Mouse (Mus musculus) mouse trophoblast stem cell (cell line): ENCODE measurements around the gene Tst.

ENCODE experiments used
- in situ Hi-C, 2 experiments: fragments of 300-500 bp; cut with MseI, MboI; formaldehyde crosslinking; loops; 2 replicates in 1 of 2; 3 replicates in 1 of 2; pipeline ENCODE4 v1.15.1; 2025

Tst gene

DNA sequence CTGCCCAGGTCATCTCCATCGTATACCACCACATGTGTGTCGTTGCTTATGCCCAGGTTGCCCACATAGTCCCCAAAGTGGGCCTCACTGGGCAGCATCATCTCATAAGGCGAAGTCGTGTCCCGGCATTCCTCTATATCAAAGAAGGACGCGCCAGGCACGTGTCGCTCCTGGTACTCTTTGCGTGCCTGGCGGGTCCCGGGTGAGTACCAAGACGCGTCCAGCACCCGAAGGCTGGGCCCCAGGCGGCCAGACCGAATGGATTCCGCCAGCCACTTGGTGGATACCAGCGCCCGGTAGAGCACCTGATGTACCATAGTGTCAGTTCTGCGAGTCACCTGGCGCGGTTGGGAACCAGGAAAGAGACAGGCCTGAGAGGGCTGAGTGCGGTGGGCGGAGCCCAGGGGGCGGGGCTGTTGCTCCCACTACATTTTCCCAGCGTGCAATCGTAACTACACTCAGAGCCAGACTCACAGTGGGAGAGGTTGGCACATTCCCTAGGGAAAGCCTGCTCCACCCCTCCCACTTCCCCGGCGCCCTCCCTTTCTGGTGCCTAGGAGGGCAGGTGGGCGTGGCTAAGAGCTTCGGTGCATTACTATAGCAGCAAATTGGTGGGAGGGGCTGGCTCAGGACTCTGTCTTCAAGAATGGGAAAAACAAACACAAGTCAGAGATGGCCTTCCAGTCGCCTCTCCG is at the start of gene Tst:
Tst (minus strand) TSS at position 391 of the 695 bp plus-strand sequence.
- in situ Hi-C loops: no loop called here

DNA sequence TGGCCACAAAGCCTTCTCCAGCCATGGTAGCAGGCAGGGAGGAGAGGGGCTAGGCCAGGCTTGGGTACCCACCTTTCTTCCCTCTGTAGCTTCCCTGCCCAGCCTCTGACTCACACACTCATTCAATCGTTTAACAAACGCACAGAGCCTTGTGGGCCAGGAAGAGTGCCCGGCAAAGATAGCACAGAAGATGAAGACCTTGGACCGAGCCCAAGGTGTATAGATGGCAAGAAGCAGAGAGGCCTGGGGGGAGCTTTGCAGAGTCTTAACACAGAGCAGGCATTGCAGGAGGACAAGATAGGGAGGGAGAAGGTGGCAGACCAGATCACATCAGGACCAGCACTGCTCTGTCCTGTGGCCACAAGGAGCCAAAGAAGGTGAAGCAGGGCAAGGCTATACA is 49.5 kb upstream of the Tst start:
- in situ Hi-C loops: no loop called here

DNA sequence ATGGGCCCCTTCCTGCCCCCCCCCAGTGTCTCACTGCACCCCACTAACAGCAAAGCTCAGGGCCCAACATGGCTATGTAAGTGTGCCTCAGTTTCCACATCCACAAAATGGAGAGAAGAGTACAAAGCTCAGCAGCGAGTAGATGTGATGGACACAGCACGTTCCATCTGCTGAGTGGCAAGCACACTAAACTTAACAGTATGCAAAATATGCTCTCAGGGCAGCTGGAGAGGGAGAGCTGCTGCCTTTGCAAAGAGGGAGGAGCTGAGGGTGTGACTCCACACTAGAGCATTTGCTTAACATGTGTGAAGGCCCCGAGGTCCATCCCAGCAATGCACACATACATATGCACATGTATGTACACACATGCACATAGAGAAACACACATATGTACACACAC is 47.2 kb upstream of the Tst start:
- in situ Hi-C loops: no loop called here

DNA sequence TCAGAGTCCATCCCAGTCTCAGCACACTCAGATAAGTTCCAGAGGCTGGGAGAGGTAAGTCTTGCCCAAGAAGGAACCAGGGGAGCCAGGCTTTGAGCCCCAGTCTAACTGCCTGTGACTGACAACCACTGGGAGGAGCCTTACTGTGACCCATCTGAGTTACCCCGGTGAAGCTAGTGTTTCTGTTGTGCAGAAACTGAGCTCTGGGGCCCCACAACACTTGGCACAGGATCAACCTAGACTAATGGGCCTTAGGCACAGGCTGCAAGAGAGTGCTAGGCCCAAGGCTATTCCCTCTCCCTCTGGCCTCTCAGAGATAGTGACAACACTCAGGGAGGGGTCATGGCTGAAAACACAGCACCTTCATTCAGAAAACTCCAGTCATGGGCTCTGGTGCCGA is 45.5 kb upstream of the Tst start:
- in situ Hi-C loops: no loop called here

DNA sequence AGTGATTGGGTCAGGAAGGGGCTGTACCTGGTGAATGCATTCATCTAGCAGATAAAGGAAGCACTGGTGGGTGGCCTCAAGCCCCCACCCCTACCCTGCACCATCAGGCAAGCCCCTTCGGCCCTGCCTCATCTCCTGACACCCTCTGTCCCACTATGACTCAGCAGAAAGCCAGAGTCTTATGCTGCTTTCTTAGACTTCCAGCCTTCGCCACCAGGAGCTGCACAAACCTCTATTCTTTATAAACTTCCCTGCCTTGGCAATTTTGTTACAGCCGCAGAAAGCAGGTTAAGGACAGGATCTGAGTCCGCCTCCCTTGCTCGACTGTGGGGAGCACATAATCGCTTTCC is 44.7 kb upstream of the Tst start:
- in situ Hi-C loops: no loop called here

DNA sequence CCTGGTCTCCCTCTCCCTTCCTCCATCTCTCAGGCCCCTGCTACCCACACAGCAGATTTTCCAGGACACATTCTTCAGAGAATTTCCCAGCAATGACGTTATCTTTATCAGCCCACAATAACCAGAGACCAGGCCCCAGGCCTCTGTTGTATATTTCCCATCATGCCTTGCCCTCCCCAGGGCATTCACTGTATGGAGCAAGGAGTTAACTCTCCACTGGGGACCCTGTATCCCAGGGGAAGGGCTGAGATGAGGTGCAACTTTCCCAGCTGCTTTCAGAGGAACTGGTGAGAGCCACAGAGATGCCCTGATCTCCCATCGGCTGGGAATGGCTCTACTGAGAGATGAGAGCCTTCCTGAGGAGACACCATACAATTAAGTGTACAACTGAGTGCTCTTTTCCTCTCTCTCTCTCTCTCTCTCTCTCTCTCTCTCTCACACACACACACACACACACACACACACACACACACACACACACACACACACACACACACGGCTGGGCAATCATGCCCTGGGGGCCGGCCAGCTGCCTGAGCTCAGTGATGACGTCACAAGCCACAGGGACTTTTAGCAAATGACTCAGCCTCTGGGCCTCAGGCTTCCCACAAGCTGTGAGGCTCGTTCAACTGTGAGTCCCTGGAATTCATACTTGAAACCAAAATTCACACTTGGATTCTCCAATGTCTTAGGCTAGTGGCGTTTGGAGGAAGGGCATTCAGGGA is 44.1 kb upstream of the Tst start:
- in situ Hi-C loops: loop anchor here (5.0 kb wide), 1 partner anchor 82 kb away; the partner anchor contains the start of gene C1qtnf6 (in 2 of the 2)

DNA sequence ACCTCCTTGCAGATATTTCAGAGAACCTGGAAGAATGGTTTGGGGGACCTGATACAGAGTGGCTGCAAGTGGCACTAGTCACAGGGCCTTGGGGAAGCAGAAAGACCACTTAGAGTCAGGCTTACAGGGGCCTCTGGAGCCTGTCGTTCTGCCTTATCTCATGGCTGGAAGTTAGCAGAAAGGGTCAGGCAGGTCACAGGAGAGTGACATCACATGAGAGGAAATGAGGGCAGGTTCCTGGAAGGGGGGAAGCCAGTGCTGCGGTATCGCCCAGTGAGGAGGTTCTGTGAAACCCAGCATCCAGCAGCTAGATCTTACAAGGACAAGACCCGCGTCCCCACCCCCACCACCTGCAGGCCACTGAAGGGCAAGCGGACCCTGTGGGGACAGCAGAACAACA is 43.4 kb upstream of the Tst start:
- in situ Hi-C loops: loop anchor here (5.0 kb wide), 1 partner anchor 83 kb away; the partner anchor contains the start of gene C1qtnf6 (in 2 of the 2)

DNA sequence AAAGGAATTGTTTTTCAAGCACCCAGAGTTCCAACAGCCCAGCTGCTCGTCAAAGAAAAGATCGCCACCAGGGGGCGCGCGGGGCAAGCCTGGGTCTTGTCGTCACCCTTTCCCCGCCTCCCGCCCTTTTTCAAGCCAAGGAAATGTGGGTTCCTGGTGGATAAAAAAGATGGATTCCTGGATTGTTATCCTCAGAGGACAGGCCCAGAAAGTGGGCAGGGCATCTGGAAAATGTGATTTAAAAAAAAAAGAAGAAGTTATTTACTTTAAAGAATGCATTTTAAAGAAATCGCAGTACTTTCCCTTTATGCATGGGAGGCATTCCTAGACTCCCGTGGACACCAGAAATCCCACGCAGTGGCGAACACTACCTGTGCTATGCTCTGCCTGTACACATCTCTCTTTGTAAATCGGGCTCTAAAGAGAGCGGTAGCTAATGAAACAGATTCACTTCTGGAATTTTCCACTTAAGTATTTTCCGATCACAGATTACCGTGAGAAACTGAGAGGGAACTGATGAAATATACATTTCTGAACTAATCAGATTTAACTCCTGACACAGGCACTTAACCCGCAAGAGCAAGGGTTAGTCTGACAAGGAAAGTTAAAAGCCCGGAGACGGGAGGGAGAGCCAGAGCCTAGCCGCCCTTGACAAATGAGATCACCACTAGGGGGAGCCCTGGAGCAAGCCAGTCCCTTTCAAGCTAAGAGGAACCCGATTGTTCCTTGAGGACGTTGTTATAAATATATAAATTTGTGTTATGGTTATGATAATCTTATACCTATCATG is 42.2 kb upstream of the Tst start:
- in situ Hi-C loops: loop anchor here (5.0 kb wide), 1 partner anchor 84 kb away; the partner anchor contains the start of gene C1qtnf6 (in 2 of the 2)

DNA sequence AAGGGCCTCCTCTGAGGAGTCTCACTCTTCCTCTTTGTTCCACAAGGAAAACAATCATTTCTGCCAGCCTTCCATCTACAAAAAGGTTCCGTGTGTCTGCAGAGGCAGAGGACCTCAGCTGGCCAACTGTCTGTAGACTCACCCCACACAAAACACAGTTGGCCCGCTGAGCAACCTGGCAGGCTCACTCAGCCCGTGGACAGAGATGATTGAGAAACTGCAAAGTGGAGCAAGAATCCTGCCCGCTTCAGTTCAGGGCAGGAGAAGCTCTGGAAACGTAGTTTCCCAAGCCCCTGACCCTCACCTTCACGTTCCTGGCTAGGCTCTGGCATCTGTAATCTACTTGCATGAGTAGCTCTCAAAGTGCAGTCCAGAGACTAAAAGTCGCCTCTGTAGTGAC is 41.4 kb upstream of the Tst start:
- in situ Hi-C loops: loop anchor here (5.0 kb wide), 1 partner anchor 85 kb away; the partner anchor contains the start of gene C1qtnf6 (in 2 of the 2)

DNA sequence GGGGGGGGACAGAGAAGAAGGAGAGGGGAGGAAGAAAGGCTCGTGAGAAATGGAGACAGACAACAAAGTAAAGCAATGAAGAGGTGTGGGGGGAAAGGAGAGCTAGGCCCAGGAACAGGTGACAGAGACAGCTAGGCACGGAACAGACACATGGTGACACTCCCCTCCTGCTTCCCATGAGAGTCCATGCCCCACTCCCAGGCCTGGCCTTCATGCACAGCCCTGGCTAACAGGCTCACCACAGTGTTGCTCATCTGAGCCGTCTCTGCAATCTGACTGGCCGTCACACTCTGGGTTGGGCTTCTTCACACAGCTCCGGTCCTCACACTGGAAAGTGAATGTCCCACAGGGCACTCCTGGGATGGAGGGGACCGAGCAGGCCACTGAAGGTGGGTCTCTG is 38.1 kb upstream of the Tst start:
- in situ Hi-C loops: no loop called here

DNA sequence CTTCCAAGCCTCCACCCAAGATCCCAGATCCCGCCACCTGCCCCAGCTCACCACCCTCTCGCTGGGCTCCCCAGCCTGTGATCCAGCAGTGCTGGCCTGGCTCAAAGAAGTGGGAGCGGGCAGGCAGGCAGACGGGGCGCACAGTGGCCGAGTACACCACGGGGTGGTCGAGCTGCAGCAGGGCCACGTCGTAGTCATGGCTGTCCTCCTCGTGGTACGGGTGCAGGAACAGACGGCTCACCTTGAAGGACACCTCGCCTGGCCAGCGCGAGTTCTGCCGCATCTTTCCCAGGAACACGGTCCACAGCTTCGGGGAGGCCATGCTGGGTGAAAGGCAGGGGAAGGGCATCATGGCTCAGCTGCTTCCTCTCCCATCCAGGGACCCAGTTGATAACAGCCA is 36.5 kb upstream of the Tst start:
- in situ Hi-C loops: no loop called here

DNA sequence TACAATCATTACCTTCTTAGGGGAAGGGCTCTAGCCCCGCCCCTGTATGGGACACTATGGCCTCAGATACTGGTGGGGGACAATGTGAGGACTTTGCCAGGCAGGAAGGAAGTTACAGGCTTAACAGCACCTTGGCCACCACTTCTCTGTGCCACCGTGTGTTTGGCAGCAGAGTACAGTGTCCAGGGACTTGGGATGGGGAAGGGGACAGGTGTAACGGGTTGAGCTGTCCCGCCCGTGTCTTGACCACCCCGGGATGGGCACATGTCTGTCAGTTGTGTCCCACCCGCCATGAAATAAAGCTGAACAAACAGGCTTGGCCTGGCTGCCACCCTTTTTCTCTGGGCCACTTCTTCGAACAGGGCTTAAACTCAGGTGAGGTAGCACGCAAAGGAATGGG is 33.3 kb upstream of the Tst start:
- in situ Hi-C loops: no loop called here

DNA sequence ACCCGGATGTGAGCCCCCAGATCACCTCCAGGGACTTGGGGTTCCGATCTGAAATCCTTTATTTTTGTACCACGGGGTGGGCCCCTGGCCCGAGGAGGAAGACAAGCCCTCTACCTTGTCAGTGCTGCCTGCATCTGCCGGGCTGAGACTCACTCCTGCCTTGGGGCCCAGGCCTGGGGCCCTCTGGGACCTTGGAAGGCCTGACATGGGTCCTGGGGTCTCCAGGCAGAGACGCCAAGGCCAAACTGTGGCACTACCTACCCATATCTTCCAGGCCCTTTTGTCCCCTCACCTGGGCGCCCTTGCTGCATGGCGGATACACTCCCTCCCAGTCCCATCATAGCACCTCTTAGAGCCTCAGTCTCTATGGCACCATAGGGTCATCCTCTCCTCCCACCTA is 32.8 kb upstream of the Tst start:
- in situ Hi-C loops: no loop called here

DNA sequence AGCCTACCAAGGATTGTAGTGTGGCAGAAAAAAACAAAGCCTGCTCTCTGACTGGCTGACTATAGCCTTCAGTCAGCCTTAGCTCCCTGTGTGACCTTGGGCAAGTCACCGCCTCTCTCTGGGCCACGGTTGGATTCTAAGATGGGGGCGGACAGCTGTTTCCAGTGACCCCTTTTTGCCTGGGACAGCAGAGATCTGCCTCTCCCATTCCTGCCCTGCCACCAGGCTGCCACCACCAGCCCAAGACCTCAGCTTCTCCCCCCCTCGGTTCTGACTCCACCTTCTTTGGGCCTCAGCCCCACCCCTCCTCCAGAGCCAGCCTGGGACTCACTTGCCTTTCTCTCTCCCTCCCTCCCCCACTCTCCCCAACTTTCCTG is 32.3 kb upstream of the Tst start:
- in situ Hi-C loops: no loop called here

DNA sequence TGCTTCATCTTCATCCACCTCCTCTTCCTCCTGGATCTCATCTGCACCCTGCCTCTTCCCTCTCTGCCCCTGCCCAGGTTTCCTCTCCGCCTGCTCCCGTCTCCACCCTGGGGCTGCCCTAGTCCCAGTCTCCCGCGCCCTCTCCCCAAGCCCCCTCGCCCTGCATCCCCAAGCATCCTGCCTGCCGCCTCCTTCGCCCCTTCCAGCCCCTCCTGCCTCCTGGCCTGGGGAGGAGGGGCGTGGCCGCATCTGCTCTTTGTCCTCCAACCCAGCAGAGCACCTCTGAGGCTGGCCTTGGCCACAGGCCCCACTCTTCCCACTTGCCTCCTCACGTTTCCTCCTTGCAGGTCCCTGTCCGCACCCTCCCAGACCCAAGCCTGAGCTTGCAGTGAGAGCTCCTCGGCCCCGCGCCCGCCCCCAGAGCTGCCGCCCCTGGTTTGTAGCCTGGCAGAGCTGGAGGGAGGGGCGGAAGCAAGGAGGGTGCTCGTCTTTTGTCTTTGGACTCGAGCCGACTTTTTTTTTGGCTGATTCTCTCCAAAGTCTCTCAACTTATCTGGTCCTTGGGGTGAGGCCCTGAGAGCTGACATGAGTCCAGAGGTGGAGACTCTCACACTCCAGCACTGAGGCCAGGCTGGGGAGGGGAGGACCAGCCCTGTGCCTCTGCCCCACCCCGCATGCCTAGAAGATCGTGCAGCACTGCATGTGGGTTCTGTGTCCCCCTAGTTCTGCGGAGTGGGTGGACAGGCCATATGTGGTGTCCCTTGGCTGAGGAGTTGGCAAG is 31.7 kb upstream of the Tst start:
- in situ Hi-C loops: no loop called here

DNA sequence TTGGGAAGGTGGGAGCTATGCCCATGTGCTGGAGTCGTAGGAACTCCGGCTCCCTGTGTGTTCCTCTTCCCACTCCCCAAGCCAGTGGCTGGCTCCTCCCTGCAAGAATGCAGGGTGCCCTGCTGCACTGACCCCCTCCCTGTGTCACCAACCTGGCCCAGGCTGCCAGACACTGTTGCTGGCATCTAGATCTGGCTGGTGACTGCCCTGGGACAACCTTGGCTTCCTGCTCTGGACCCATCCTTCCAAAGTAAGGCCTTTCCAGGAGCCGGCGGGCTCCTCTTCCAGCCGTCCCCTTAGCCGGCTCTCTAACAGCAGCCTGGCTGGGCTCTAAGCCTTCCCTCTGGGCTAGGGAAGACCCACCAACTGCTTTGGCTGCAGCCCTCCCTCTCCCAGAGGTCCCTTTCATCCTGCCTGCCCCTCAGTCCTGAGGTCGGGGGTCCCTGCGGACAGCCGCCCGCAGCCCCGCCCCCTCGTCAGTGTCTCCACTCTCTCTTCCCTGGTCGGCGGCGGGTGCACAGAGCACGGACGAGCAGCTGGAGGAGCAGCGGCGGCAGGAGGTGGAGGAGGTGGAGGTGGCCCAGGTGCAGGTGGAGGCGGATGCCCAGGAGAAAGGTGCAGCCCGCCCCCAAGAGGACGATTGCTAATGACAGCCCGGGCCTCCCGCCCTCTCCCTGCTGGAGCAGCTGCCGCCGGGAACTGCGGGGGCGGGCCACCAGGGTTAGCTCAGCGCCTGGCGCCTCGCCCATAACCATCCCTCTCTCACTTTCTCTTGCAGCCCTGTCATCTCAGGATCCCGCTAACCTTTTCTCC is 30.9 kb upstream of the Tst start:
- in situ Hi-C loops: no loop called here

DNA sequence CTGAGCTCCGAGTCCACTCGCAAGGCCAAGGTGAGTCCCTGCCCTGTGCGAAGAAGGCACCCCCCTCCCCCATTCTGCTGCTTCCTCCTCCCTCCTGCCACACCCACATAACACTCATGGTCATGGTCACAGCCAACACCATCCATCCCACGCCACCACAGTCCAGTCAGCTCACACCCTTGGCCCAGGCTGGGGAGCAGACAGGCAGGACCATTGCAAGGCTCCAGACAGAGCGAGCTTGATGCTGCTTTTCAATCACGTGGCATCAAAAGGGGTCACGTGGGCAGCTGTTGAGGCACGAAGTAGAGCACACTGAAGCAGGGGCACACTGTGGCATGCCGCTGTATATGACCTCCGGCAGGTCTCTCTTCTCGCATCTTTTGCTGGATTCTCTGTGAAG is 30.0 kb upstream of the Tst start:
- in situ Hi-C loops: no loop called here

DNA sequence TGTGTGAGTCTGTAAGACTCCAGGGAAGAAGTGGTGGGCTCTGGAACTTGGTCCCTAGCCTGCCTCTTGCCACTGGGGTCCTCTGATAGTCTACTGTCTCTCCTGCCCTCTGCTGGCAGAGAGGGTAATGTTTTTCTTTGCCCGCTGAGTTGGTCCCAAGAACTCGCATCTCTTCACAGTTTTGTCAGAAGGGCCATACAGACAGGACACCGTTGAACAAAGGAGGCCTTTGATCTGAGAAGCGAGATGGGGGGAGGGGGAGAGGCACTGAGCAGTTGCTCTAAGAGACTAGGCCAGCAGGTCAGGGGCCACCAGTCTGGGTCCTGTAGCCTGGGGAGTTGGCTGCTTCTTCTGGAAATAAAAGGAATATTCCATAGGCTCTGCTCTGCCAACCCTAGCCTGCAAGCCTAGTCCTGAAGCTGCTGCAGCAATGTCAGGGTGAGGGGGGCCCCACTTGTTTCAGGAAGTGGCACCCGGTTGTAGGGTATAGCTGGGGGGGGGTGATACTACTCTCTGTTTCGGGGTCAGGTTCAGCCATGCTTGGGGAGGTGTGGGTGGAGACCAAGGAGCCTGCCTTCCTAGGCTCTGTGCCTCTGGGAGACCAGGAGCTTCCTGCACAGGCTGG is 29.3 kb upstream of the Tst start:
- in situ Hi-C loops: no loop called here

DNA sequence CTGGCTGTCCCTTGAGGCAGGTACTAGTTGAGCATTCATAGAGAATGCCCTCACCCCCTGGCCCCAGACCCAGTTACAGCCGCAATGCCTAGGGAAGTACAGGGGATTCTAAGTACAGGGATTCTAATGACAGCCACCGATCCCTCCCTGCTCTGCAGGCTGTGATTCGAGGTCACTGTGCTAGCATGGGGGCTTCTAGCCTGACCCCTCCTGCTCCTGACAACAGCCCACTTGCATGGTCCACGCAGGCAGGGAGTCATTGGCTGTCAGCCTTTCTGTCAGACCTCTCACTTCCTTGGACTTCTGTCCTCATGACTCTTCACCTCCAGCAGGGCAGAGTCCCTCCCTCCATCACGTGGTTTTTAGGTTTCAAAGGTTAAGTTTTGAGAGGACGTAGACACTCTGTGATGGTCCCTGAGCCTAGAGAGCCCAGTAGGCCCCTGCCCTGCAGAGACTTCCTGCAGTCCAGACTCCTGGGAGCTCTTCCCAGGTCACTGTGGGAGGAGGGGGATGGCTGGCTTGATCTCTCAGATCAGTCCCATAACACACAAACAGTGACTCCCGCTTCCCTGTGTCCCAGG is 25.9 kb upstream of the Tst start:
- in situ Hi-C loops: no loop called here

DNA sequence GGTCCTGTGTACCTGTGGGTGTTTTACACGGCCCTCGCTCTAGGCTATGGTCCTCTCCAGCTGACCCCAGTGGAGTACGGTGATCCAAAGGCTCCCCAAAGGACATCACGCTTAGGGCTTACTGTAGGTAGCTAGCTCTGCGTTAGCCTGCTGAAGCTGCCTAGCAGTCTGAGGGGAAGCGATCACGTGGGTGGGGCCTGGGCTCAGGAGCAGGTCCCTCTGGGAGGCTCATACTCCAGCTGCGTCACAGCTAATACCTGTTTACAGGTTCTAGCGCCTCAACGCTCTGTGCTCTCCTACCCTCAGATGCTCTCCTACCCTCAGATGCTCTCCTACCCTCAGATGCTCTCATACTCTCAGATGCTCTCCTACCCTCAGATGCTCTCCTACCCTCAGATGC is 25.2 kb upstream of the Tst start:
- in situ Hi-C loops: no loop called here
